9 mouse cellular contexts compared by ENCODE assay signal in the genomic region with DNA sequence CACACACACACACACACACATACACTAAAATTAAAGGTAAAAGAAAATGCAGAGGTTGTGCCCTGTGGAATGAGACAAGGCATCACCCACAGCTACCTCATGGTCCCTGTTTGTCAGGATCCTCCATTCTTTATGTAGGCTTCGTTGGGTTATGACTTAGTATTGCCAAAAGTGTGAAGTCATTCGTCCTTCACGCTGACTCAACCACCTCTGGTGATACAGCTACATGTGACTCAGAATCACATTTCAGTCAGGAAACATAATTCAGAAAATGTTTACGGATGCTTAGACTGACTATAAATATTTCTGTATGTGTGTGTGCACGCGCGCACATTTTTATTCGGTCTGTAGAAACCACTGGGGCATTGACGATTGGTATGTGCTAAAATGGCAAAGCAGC.
"Had no signal": no experiment of that assay in that cellular context is flagged by ENCODE, and none has a peak within 500 bp of the region (broad histone marks: within the 10 kb centered on the region; RNA-seq: fewer than 3 reads in every experiment).

No protein-coding gene starts in this region.

- H3K27me3 ChIP-seq: limb, embryonic 15.5 days; liver, embryonic 12.5 days; midbrain, embryonic 13.5 days; neural tube, embryonic 12.5 days had no signal

- ATAC-seq: intestine, postnatal 0 days; liver, embryonic 12.5 days; midbrain, embryonic 13.5 days had no signal

- DNase-seq: kidney, postnatal 14 days; layer of hippocampus, postnatal 36 days; lung, embryonic 14.5 days; thymus, postnatal 14 days had no signal
